Mouse (Mus musculus) bone marrow macrophage, adult 2 months (primary cell): ENCODE data around the gene Katnal1.

Experiments
- CTCF ChIP-seq: IDR thresholded peaks from 2 replicates; pipeline ENCODE4 v1.5.1; 2012; ENCODE audit warnings: low read depth, mild to moderate bottlenecking, low read length, moderate library complexity
- POLR2A ChIP-seq: IDR thresholded peaks from 2 replicates; pipeline ENCODE4 v1.6.1; 2012; ENCODE audit warnings: mild to moderate bottlenecking, low read depth, low read length, borderline replicate concordance

DNA sequence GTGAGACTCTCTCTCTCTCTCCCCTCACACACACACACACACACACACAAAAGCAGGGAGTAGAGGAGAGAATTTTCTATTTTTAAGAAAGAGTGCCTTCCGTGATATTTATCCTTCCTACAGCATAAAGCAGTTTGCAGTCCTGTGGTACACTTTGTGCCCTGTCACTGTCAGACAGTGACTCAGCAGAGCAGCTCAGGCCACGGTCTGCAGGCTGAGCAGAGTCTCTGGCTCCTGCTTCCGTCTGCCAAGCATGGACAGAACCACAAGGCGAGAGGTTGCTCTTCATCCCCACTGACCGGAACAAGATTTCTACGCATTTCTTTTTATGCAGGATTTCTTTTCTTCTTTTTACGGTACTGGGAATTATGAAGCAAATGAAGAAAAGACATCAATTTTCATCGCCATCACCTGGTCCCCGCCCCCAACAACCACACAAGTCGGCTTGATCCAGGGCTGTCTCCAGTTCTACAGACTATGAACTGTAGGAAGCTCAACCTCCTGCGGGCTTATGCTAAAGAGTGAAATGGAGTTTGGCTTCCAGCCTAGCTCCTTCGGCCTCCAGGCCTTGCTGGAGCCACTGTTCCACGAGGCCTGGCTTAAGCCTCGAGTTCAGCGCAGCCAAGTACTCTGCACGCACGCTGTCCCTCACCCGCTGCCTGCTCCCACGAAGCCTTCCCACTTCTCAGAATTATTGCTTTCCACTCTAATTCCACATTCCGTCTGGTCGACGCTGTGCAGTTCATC is 25.4 kb upstream of the Katnal1 start:
- TF ChIP-seq POLR2A (no peak), CTCF (no peak)
